Mouse (Mus musculus): ENCODE results near the gene Cxcr1. TPM values are rescaled to one million over a fixed set of nuclear protein-coding genes. Genes with fewer than 3 reads are reported as not detected.

The Cxcr1 gene
- total RNA-seq, 4 experiments from 2014 or later, result 0.27 TPM; not detected in 3

Small RNAs within 50 kb of the gene (microRNA-seq; reads per million reads assigned to microRNA genes)
- gene Mir1928, result 0 reads per million in 2 experiments

Other genes with a start within 250 kb of the Cxcr1 start
- 100 to 1,000 TPM; 461 to 578 (median 489) TPM for gene Tns1, start 70.2 kb downstream of the Cxcr1 start, total RNA-seq (2022)
- 1 to 10 TPM; 1.3 to 4.4 (median 2.8) TPM for gene Rufy4, start 69.1 kb downstream of the Cxcr1 start, total RNA-seq (2022)
- under 1 TPM in 1 of 4 experiments, not detected in 3; 0.10 TPM for gene Cxcr2, start 40.6 kb downstream of the Cxcr1 start, total RNA-seq (2022)
- 100 to 1,000 TPM; 171 to 184 (median 181) TPM for gene Arpc2, start 41.5 kb upstream of the Cxcr1 start, total RNA-seq (2022)
- gene Gpbar1, start 83.9 kb upstream of the Cxcr1 start, total RNA-seq (2022), result not detected
- gene Aamp, start 90.1 kb upstream of the Cxcr1 start, total RNA-seq (2022), result 100 to 1,000 TPM; 174 to 226 (median 192) TPM
- 10 to 100 TPM; 68.1 to 76.1 (median 74.6) TPM for gene Pnkd, start 90.3 kb upstream of the Cxcr1 start, total RNA-seq (2022)
- gene Tmbim1, start 111.0 kb upstream of the Cxcr1 start, total RNA-seq (2022), result 100 to 1,000 TPM; 123 to 136 (median 131) TPM
- 1 to 10 TPM in 2 of 4 experiments, under 1 TPM in 2; 0.21 to 1.4 (median 0.81) TPM for gene Catip, start 167.5 kb upstream of the Cxcr1 start, total RNA-seq (2022)
- gene Slc11a1, start 180.6 kb upstream of the Cxcr1 start, total RNA-seq (2022), result 10 to 100 TPM; 12.9 to 29.1 (median 19.7) TPM
- 100 to 1,000 TPM; 141 to 175 (median 160) TPM for gene Ctdsp1, start 196.9 kb upstream of the Cxcr1 start, total RNA-seq (2022)
- gene Vil1, start 214.7 kb upstream of the Cxcr1 start, total RNA-seq (2022), result 1 to 10 TPM in 3 of 4 experiments, under 1 TPM in 1; 0.96 to 4.1 (median 2.6) TPM

Measured in adrenal gland, adult 8-10 months (tissue).